Mouse (Mus musculus) ES-Bruce4 (cell line): ENCODE measurements at regions not wholly inside any gene's neighbourhood (a gene's known extent, or its start where the extent isn't known, plus 50 kb on each side); places are given as distances from the start of the nearest gene placed in this dataset.

Experiments used
- EP300 ChIP-seq: IDR thresholded peaks from 2 replicates; pipeline ENCODE4 v1.6.1; 2011; ENCODE audit warnings: low read depth, low read length; ENCODE audit not compliant: insufficient read depth
- POLR2A ChIP-seq: IDR thresholded peaks from one replicate; pipeline ENCODE4 v1.8.1; 2011; ENCODE audit warnings: low read length; ENCODE audit not compliant: insufficient read depth

GRCm38 (mm10) chr15:87180836-87181235 is 363.3 kb upstream of the Fam19a5 start:
- TF ChIP-seq EP300 (no peak), POLR2A (no peak)
